Mouse (Mus musculus) left cerebral cortex, postnatal 25 days (tissue): ENCODE data around the gene Adam12. TPM values are rescaled to one million over a fixed set of nuclear protein-coding genes. Genes with fewer than 3 reads are reported as not detected.
A peak's percentile ranks its signal among the peaks of the same experiment; 100 is the strongest.

Experiments
- DNase-seq, 2 experiments: peaks; one replicate each; pipeline ENCODE4 v3.0.0; 2022; ENCODE audit warnings: low spot score in 2 of 2, mixed read lengths in 1 of 2
- intact Hi-C: fragments of 180-260 bp; cut with DNase I; formaldehyde crosslinking; loops from one replicate; pipeline ENCODE4 v1.15.1; 2025
- total RNA-seq, 2 experiments: library from RNA; stranded (reverse); gene quantifications; 2 replicates each; pipeline ENCODE4 v1.2.3; 2021

The Adam12 gene
- total RNA-seq: 1 to 10 TPM; 3.8 to 6.0 TPM

GRCm38 (mm10) chr7:134231378-134232346 lies at the start of gene Adam12:
Gene Adam12, minus strand, starts transcription at chr7:134232146.
- no peak for DNase-seq
- intact Hi-C loops: no loop called here

GRCm38 (mm10) chr7:134272956-134273355 lies 41.0 kb upstream of the Adam12 start:
- no peak for DNase-seq
- intact Hi-C loops: no loop called here

- no peak for DNase-seq
- intact Hi-C loops: no loop called here
Observed at GRCm38 (mm10) chr7:134272421-134272820, 40.5 kb upstream of the Adam12 start.

- intact Hi-C loops: loop anchor here (10.0 kb wide), 1 partner anchor 299 kb away; no protein-coding TSS in a partner anchor
- DNase-seq: no peak
Observed at GRCm38 (mm10) chr7:134265783-134266182, 33.8 kb upstream of the Adam12 start.

GRCm38 (mm10) chr7:134263146-134263906 lies 31.4 kb upstream of the Adam12 start:
- intact Hi-C loops: loop anchor here (2.0 to 10.0 kb wide), 2 partner anchors 85 to 301 kb away; no protein-coding TSS in a partner anchor
- peak; percentile 32 to 58 for DNase-seq

GRCm38 (mm10) chr7:134261003-134261701 lies 29.2 kb upstream of the Adam12 start:
- DNase-seq: peak; percentile 1 to 27
- intact Hi-C loops: loop anchor here (10.0 kb wide), 1 partner anchor 304 kb away; no protein-coding TSS in a partner anchor

- intact Hi-C loops: no loop called here
- no peak for DNase-seq
Observed at GRCm38 (mm10) chr7:134250273-134250870, 18.4 kb upstream of the Adam12 start.

- no peak for DNase-seq
- intact Hi-C loops: no loop called here
Observed at GRCm38 (mm10) chr7:134248041-134248440, 16.1 kb upstream of the Adam12 start.

- intact Hi-C loops: no loop called here
- DNase-seq: no peak
Observed at GRCm38 (mm10) chr7:134246624-134247023, 14.7 kb upstream of the Adam12 start.

- intact Hi-C loops: no loop called here
- no peak for DNase-seq
Observed at GRCm38 (mm10) chr7:134242773-134243172, 10.8 kb upstream of the Adam12 start.

- intact Hi-C loops: no loop called here
- no peak for DNase-seq
Observed at GRCm38 (mm10) chr7:134241212-134241611, 9.3 kb upstream of the Adam12 start.

- no peak for DNase-seq
- intact Hi-C loops: no loop called here
Observed at GRCm38 (mm10) chr7:134240579-134240978, 8.6 kb upstream of the Adam12 start.

- no peak for DNase-seq
- intact Hi-C loops: no loop called here
Observed at GRCm38 (mm10) chr7:134238863-134239262, 6.9 kb upstream of the Adam12 start.

GRCm38 (mm10) chr7:134237356-134237755 lies 5.4 kb upstream of the Adam12 start:
- intact Hi-C loops: no loop called here
- no peak for DNase-seq

GRCm38 (mm10) chr7:134236727-134237126 lies 4.8 kb upstream of the Adam12 start:
- DNase-seq: no peak
- intact Hi-C loops: no loop called here

- intact Hi-C loops: no loop called here
- no peak for DNase-seq
Observed at GRCm38 (mm10) chr7:134235552-134235951, 3.6 kb upstream of the Adam12 start.

- no peak for DNase-seq
- intact Hi-C loops: no loop called here
Observed at GRCm38 (mm10) chr7:134230708-134231107, 1.2 kb downstream of the Adam12 start.

GRCm38 (mm10) chr7:134229899-134230298 lies 2.0 kb downstream of the Adam12 start:
- intact Hi-C loops: no loop called here
- no peak for DNase-seq

GRCm38 (mm10) chr7:134227773-134228455 lies 4.0 kb downstream of the Adam12 start:
- DNase-seq: peak in 1 of 2 experiments; percentile 9
- intact Hi-C loops: no loop called here
